ENCODE assay signal across 19 mouse cellular contexts in the genomic region with DNA sequence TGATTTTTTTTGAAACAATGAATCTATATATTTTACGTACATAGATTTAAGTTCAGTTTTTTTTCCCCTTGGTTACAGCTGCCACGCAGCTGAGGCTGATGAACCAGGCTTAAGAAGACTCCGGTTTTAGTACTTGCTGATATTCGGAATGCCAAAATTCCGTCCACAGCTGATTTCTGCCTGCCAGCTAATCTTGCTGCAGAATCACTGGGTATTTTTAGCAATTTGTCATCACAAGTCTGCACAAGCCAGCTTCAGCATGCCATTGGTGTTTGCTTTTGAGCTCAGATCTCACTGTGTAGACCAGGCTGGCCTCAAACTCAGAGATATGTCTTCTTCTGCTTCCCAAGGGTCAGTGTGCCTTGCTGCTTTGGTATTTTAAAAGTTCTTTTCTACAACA.
DNase-seq lines count a peak whose midpoint lies in the region; ATAC-seq lines count a peak whose summit lies in the region.
"Had no signal": no experiment of that assay in that cellular context is flagged by ENCODE, and none has a peak within 500 bp of the region (broad histone marks: within the 10 kb centered on the region; RNA-seq: fewer than 3 reads in every experiment).

No protein-coding gene starts in this region.

- DNase-seq in frontal cortex, postnatal 25 days (ENCODE audit: low spot score in 2 of 2): no peak
- DNase-seq in layer of hippocampus, adult 9-11 months: peak; percentile 23
- no peak for DNase-seq in layer of hippocampus, adult 11-12 months (ENCODE audit: low spot score)
- DNase-seq in right cerebral cortex, adult 2 months (ENCODE audit: low spot score in 2 of 2): peak; percentile 14 to 23
- no peak for DNase-seq in right cerebral cortex, postnatal 14 days
- DNase-seq in telencephalon, adult 2 months (ENCODE audit: low read depth, low spot score): peak; percentile 58
- no peak for DNase-seq in kidney, adult 8-10 months
- DNase-seq: adrenal gland, postnatal 36 days; cerebellum, adult 18-20 months; cerebellum, postnatal 14 days; gastrocnemius, postnatal 25 days; kidney, postnatal 36 days; liver; lung, postnatal 4 days; thymus, postnatal 25 days had no signal

- ATAC-seq in frontal cortex, adult (ENCODE audit: low TSS enrichment): peak; percentile 47
- ATAC-seq: intestine, postnatal 0 days; midbrain, embryonic 15.5 days; Patski had no signal

Comparison
In these comparisons a context has a peak if more than half of its experiments do, and no peak if none do; other contexts are left out.
1. DNase-seq: peak in layer of hippocampus, adult 9-11 months (single experiment), right cerebral cortex, adult 2 months (2 of 2) and telencephalon, adult 2 months (single experiment); none in frontal cortex, postnatal 25 days (0 of 2), layer of hippocampus, adult 11-12 months (single experiment), right cerebral cortex, postnatal 14 days (single experiment) and kidney, adult 8-10 months (0 of 2).